In genomic region chr6:129747654-129748032, GRCm38 (mm10) we compare ENCODE assay signal across 22 mouse cellular contexts. TPM values are rescaled to one million over a fixed set of nuclear protein-coding genes. Genes with fewer than 3 reads are reported as not detected.
"Had no signal": no experiment of that assay in that cellular context is flagged by ENCODE, and none has a peak within 500 bp of the region (broad histone marks: within the 10 kb centered on the region; RNA-seq: fewer than 3 reads in every experiment).

No protein-coding gene starts in this region.

- H3K27me3 ChIP-seq: intestine, embryonic 15.5 days; limb, embryonic 12.5 days; neural tube, embryonic 15.5 days had no signal

- H3K36me3 ChIP-seq: intestine, embryonic 15.5 days; limb, embryonic 12.5 days; midbrain, embryonic 10.5 days; neural tube, embryonic 15.5 days had no signal

- DNase-seq: kidney, adult 18-20 months; kidney, postnatal 14 days; layer of hippocampus, adult 9-11 months; layer of hippocampus, postnatal 36 days; liver; midbrain, embryonic 14.5 days; retina, postnatal 1 day; thymus, postnatal 4 days had no signal

- H3K9ac ChIP-seq: intestine, embryonic 15.5 days; limb, embryonic 12.5 days; liver, embryonic 14.5 days; neural tube, embryonic 15.5 days had no signal

- ATAC-seq: intestine, embryonic 15.5 days had no signal

- H3K4me2 ChIP-seq: intestine, embryonic 15.5 days; limb, embryonic 12.5 days; neural tube, embryonic 15.5 days had no signal

- H3K9me3 ChIP-seq: intestine, embryonic 15.5 days; limb, embryonic 12.5 days; neural tube, embryonic 15.5 days had no signal

- H3K4me1 ChIP-seq: intestine, embryonic 15.5 days; limb, embryonic 12.5 days; midbrain, embryonic 10.5 days; neural tube, embryonic 15.5 days had no signal

- H3K4me3 ChIP-seq: intestine, embryonic 15.5 days; limb, embryonic 12.5 days; midbrain, embryonic 10.5 days; neural tube, embryonic 15.5 days had no signal

- H3K27ac ChIP-seq: intestine, embryonic 15.5 days; limb, embryonic 12.5 days; liver, embryonic 14.5 days; midbrain, embryonic 10.5 days; neural tube, embryonic 15.5 days had no signal

RNA-seq across cellular contexts. Expression of gene Klri2, which starts 7.4 kb away (rescaled TPM):
- total RNA-seq: layer of hippocampus, adult 18-20 months; layer of hippocampus, postnatal 36 days; left cerebral cortex, adult 8-10 months; left cerebral cortex, postnatal 25 days had no signal
- polyA plus RNA-seq: kidney, embryonic 14.5 days; limb, embryonic 12.5 days; liver, embryonic 14.5 days; lung, embryonic 16.5 days; midbrain, embryonic 10.5 days; midbrain, embryonic 14.5 days; neural tube, embryonic 11.5 days; neural tube, embryonic 15.5 days had no signal

RNA-seq across cellular contexts. Expression of gene Klri1, which starts 30.7 kb away (rescaled TPM):
- total RNA-seq: layer of hippocampus, adult 18-20 months; layer of hippocampus, postnatal 36 days; left cerebral cortex, adult 8-10 months; left cerebral cortex, postnatal 25 days had no signal
- polyA plus RNA-seq: intestine, embryonic 15.5 days; kidney, embryonic 14.5 days; limb, embryonic 12.5 days; liver, embryonic 14.5 days; lung, embryonic 16.5 days; midbrain, embryonic 10.5 days; midbrain, embryonic 14.5 days; neural tube, embryonic 11.5 days; stomach, embryonic 16.5 days; thymus, postnatal 0 days had no signal

RNA-seq across cellular contexts. Expression of gene Gm156, which starts 36.4 kb away (rescaled TPM):
- total RNA-seq: layer of hippocampus, adult 18-20 months; layer of hippocampus, postnatal 36 days; left cerebral cortex, adult 8-10 months; left cerebral cortex, postnatal 25 days had no signal
- polyA plus RNA-seq: intestine, embryonic 15.5 days; kidney, embryonic 14.5 days; limb, embryonic 12.5 days; liver, embryonic 14.5 days; lung, embryonic 16.5 days; midbrain, embryonic 10.5 days; midbrain, embryonic 14.5 days; neural tube, embryonic 11.5 days; neural tube, embryonic 15.5 days; spleen, adult 2 months; stomach, embryonic 16.5 days had no signal
